Mouse (Mus musculus) liver, postnatal 0 days (tissue): ENCODE results near the gene Gja8. TPM values are rescaled to one million over a fixed set of nuclear protein-coding genes. Genes with fewer than 3 reads are reported as not detected.

Experiments used
- ATAC-seq: fragments of 200-750 bp; cut with Nextera tagmentation; 2 replicates; pipeline ENCODE4 v1.8.0; 2017; ENCODE audit warnings: mild to moderate bottlenecking, moderate library complexity
- DNase-seq: peaks from one replicate; pipeline ENCODE4 v3.0.0-alpha.2; 2016
- H3K27ac ChIP-seq: fragments of 300-500 bp; sonication (generic); 2 replicates; pipeline ENCODE4 v1.5.1; 2014; ENCODE audit warnings: antibody characterized with exemption, moderate library complexity, mild to moderate bottlenecking, low read depth
- H3K27me3 ChIP-seq: fragments of 300-500 bp; sonication (generic); 2 replicates; pipeline ENCODE4 v1.6.1; 2014; ENCODE audit warnings: low read length, control low read depth, mixed read lengths; ENCODE audit not compliant: insufficient read depth
- H3K36me3 ChIP-seq: fragments of 300-500 bp; sonication (generic); replicated peaks from 2 replicates; pipeline ENCODE4 v1.6.1; 2014; ENCODE audit warnings: mild to moderate bottlenecking, control low read depth, low read length, moderate library complexity, mixed read lengths; ENCODE audit not compliant: insufficient read depth
- H3K4me1 ChIP-seq: fragments of 300-500 bp; sonication (generic); 2 replicates; pipeline ENCODE4 v1.6.1; 2014; ENCODE audit warnings: antibody characterized with exemption, mild to moderate bottlenecking, control low read depth; ENCODE audit not compliant: insufficient read depth
- H3K4me2 ChIP-seq: fragments of 300-500 bp; sonication (generic); 2 replicates; pipeline ENCODE4 v1.6.1; 2014; ENCODE audit warnings: low read depth, mild to moderate bottlenecking, low read length, moderate library complexity, mixed read lengths
- H3K4me3 ChIP-seq: fragments of 300-500 bp; sonication (generic); 2 replicates; pipeline ENCODE4 v1.5.1; 2014; ENCODE audit warnings: low read depth, low read length
- H3K9ac ChIP-seq: fragments of 300-500 bp; sonication (generic); replicated peaks from 2 replicates; pipeline ENCODE4 v1.6.1; 2014; ENCODE audit warnings: mild to moderate bottlenecking, moderate library complexity
- H3K9me3 ChIP-seq: fragments of 300-500 bp; sonication (generic); 2 replicates; pipeline ENCODE4 v1.6.1; 2016; ENCODE audit warnings: mild to moderate bottlenecking, control low read depth, low read length, mixed read lengths
- CTCF ChIP-seq: sonication (generic); IDR thresholded peaks from 2 replicates; pipeline ENCODE4 v1.5.1; 2016; ENCODE audit warnings: antibody characterized with exemption, low read depth
- EP300 ChIP-seq: IDR thresholded peaks from 2 replicates; pipeline ENCODE4 v1.6.1; 2016; ENCODE audit warnings: antibody characterized with exemption, low read depth, mild to moderate bottlenecking
- WGBS: fragments of 180-500 bp; shearing (Covaris S2); extraction: QIAGEN DNeasy Blood & Tissue Kit; methylation state at CpG from one replicate; pipeline ENCODE4 v1.1.7; 2014; ENCODE audit not compliant: insufficient replicate concordance; 5-methylcytosine and 5-hydroxymethylcytosine counted together
- polyA plus RNA-seq: library from polyadenylated mRNA; unstranded; fragments of >200 nt; fragmentation: Nextera tagmentation; extraction: Ambion mirVana; gene quantifications from 2 replicates; pipeline ENCODE4 v1.2.1, GENCODE M21; 2015

Gja8 gene
- polyA plus RNA-seq, 1 experiment from 2014 or later, result not detected

DNA sequence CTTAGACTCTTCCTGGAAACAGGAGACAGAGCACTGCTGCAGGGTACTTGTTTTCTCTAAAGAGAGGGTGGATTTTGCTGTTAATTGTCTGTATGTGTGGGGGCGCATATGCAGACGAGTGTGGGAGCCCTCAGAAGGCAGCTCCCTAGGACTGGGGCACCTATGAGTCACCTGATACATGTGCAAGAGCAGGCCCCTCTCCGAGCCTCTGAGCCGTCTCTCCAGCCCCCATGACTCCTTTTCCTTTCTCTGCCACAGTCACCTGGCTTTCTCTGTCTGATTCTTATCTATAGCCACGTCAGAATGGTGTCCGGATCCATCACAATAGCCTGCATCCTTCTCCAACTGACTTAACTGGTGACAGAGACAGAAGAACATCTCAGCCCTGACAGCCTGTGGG, 44.3 kb downstream of the Gja8 start:
- H3K36me3 ChIP-seq, result peaks cover 29% of the 10 kb centered on the region
- H3K4me1 ChIP-seq, result no peaks in the 10 kb centered on the region
- ATAC-seq (no peak), DNase-seq (no peak)
- TF ChIP-seq EP300 (no peak), CTCF (no peak)
- no peaks in the 10 kb centered on the region for H3K9me3 ChIP-seq
- WGBS, result 81% methylated on average over 6 of the region's 6 CpGs
- H3K27me3 ChIP-seq, result no peaks in the 10 kb centered on the region
- no peak overlapping the region for H3K9ac ChIP-seq
- H3K27ac ChIP-seq, result no peak overlapping the region
- H3K4me2 ChIP-seq, result no peak overlapping the region
- no peak overlapping the region for H3K4me3 ChIP-seq

DNA sequence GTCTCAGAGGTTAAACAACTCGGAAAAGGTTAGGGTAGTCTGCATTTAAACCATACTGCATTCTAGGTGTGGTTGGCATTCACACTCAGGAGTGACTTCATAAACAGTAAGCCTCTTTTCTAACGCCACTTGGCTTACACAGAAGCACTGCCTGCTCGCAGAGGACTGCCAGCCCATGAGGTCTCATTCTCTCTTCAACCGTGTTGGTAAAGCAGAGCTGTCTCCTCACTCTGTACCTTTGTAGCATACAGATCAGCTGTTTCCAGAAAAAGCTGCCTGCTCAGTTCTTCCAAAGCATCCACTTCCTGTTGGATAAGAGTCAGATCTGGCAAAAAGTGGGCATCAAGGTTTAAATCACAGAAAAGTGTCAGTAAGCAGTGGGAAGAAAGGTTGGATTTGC, 45.4 kb downstream of the Gja8 start:
- Histone ChIP-seq H3K4me3 (no peak overlapping the region), H3K4me2 (no peak overlapping the region), H3K4me1 (0 out of 2 replicates have a peak, but pooled peaks cover 3% of the 10 kb centered on the region), H3K27me3 (no peaks in the 10 kb centered on the region), H3K9me3 (no peaks in the 10 kb centered on the region), H3K36me3 (peaks cover 29% of the 10 kb centered on the region), H3K27ac (no peak overlapping the region), H3K9ac (no peak overlapping the region)
- DNase-seq (no peak), ATAC-seq (no peak)
- TF ChIP-seq CTCF (no peak), EP300 (no peak)
- whole genome bisulfite sequencing, result 76% methylated on average over 4 of the region's 4 CpGs

- Histone ChIP-seq H3K27me3 (no peaks in the 10 kb centered on the region), H3K9ac (no peak overlapping the region), H3K4me2 (no peak overlapping the region), H3K4me1 (0 out of 2 replicates have a peak, but pooled peaks cover 5% of the 10 kb centered on the region), H3K4me3 (no peak overlapping the region), H3K9me3 (no peaks in the 10 kb centered on the region), H3K27ac (no peak overlapping the region), H3K36me3 (peaks cover 27% of the 10 kb centered on the region)
- WGBS, result 86% methylated on average over 9 of the region's 9 CpGs
- no peak for ATAC-seq
- DNase-seq, result no peak
- TF ChIP-seq CTCF, result no peak
- no peak for TF ChIP-seq EP300
Measured at GRCm38 (mm10) chr3:96879536-96879935, 46.3 kb downstream of the Gja8 start.

DNA sequence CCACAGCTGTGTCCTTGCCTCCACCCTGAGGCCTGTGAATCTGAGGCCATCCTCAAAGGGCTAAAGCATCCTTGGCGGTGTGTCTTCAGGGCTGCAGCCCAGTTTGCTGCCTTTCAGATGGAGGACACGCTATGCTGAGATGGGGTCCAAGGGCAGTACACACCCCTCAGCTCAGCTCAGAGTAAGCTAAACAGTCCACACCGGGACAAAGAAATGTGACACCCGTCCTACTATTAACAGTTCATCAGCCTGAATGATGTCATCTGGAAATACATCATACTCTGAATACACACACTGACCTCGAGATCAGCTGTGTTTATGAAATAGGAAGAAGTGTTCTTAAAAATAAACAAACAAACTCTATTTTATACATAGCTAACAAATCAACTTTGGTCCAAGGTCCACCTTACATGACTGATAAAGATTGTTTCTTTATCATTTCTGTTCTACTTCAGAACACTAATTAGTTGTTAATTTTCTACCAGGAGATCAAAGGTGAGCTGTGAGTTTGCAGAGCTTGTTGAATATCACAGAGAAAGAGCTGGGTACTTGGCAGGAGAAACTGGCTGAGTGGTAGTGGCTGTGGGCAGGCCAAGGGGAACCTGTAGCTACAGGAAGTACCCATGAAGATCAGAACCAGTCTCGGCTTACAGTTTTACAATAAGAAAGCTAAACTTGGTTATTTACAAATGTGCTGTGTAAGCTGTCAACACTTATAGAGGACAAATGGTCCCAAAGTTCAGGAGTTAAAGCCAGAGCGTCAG, 50.8 kb downstream of the Gja8 start:
- WGBS, result 63% methylated on average over 7 of the region's 7 CpGs
- H3K4me2 ChIP-seq, result no peak overlapping the region
- peak overlapping the region; percentile 72 for H3K27ac ChIP-seq
- H3K9ac ChIP-seq, result no peak overlapping the region
- H3K36me3 ChIP-seq, result peaks cover 31% of the 10 kb centered on the region
- H3K9me3 ChIP-seq, result no peaks in the 10 kb centered on the region
- no peak overlapping the region for H3K4me3 ChIP-seq
- H3K4me1 ChIP-seq, result 0 out of 2 replicates have a peak, but pooled peaks cover 5% of the 10 kb centered on the region
- no peak for DNase-seq
- H3K27me3 ChIP-seq, result no peaks in the 10 kb centered on the region
- peak; percentile 24; the same call in 1 of the 2 replicates for TF ChIP-seq EP300
- TF ChIP-seq CTCF, result no peak
- peak; percentile 92 for ATAC-seq

DNA sequence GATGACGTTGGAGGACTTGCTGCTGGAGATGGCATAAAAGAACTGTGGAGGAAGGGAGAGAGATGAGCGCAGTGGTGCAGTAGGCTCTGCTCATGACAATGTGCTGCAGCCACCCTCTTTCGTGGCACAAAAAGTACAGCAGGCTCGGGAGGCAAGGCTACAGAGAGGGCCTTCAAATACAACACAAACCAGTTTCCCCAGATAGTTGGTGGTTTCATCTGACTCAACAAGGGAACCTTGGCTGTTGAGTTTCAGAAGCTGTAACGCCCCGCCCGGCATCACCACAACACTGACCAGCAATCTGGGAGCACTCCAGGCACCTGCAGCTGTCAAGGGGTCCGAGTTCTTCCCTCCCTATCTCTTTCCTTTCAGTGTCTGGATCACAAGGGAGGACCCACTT, 53.3 kb downstream of the Gja8 start:
- no peak for DNase-seq
- no peak overlapping the region for H3K9ac ChIP-seq
- no peaks in the 10 kb centered on the region for H3K27me3 ChIP-seq
- 88% methylated on average over 8 of the region's 8 CpGs for WGBS
- H3K4me3 ChIP-seq, result no peak overlapping the region
- ATAC-seq, result no peak
- TF ChIP-seq CTCF (no peak), EP300 (no peak)
- H3K36me3 ChIP-seq, result peaks cover 34% of the 10 kb centered on the region
- no peak overlapping the region for H3K27ac ChIP-seq
- 0 out of 2 replicates have a peak, but pooled peaks cover 5% of the 10 kb centered on the region for H3K4me1 ChIP-seq
- H3K4me2 ChIP-seq, result no peak overlapping the region
- H3K9me3 ChIP-seq, result no peaks in the 10 kb centered on the region

- Histone ChIP-seq H3K4me3 (no peak overlapping the region), H3K4me2 (no peak overlapping the region), H3K4me1 (0 out of 2 replicates have a peak, but pooled peaks cover 5% of the 10 kb centered on the region), H3K27me3 (no peaks in the 10 kb centered on the region), H3K36me3 (peaks cover 34% of the 10 kb centered on the region), H3K9me3 (no peaks in the 10 kb centered on the region), H3K27ac (no peak overlapping the region), H3K9ac (no peak overlapping the region)
- 76% methylated on average over 8 of the region's 8 CpGs for WGBS
- DNase-seq, result no peak
- no peak for TF ChIP-seq EP300
- TF ChIP-seq CTCF, result no peak
- ATAC-seq, result no peak
Measured at GRCm38 (mm10) chr3:96871070-96871469, 54.8 kb downstream of the Gja8 start.
